Mouse (Mus musculus) cerebellum, adult 2 months (tissue): ENCODE results near the gene Klf16.

Experiments
- CTCF ChIP-seq: fragments of 200-500 bp; IDR thresholded peaks from 2 replicates; pipeline ENCODE4 v1.5.1; 2011; ENCODE audit warnings: low read depth, mild to moderate bottlenecking, control low read depth, low read length, moderate library complexity, borderline replicate concordance; ENCODE audit not compliant: insufficient read depth
- POLR2A ChIP-seq: fragments of 200-500 bp; IDR thresholded peaks from 2 replicates; pipeline ENCODE4 v1.6.1; 2011; ENCODE audit warnings: low read length, control low read depth, borderline replicate concordance; ENCODE audit not compliant: insufficient read depth

DNA sequence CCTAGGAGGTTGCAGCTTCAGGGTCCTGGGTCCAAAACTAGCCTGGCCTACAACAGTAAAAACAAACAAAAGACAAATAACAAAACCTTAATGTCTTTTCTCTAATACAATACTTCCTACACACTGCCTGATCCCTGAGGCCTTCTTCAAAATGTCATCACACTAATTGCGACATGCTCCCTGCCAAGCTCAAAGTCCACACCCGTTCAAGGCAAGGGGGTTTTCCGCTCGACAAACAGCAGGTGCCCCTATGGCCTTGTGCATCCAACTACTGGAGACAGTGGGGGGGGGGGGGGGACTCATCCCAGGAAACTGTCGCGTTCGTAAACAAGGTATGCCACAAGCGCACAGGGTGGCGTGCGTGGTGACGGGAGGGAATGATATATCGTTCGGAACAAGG, 16.5 kb downstream of the Klf16 start:
- TF ChIP-seq CTCF (no peak), POLR2A (no peak)
